Mouse (Mus musculus): ENCODE data around the gene Grhpr. TPM values are rescaled to one million over a fixed set of nuclear protein-coding genes. Genes with fewer than 3 reads are reported as not detected.

Grhpr gene
- polyA plus RNA-seq, 1 experiment from 2014 or later = 89.3 TPM

Other genes with a start within 250 kb of the Grhpr start
- gene Zcchc7, start 225.5 kb upstream of the Grhpr start, polyA plus RNA-seq (2016; fragmentation: Nextera tagmentation; extraction: Ambion mirVana) = 22.0 and 24.6 TPM in 2 replicates
- gene Zbtb5, start 31.0 kb downstream of the Grhpr start, polyA plus RNA-seq (2016; fragmentation: Nextera tagmentation; extraction: Ambion mirVana) = 19.5 and 20.4 TPM in 2 replicates
- 52.1 and 63.0 TPM in 2 replicates for gene Polr1e, start 37.2 kb downstream of the Grhpr start, polyA plus RNA-seq (2016; fragmentation: Nextera tagmentation; extraction: Ambion mirVana)
- gene Fbxo10, start 103.2 kb downstream of the Grhpr start, polyA plus RNA-seq (2016; fragmentation: Nextera tagmentation; extraction: Ambion mirVana) = 17.7 TPM in 2 replicates
- 207 and 213 TPM in 2 replicates for gene Tomm5, start 126.7 kb downstream of the Grhpr start, polyA plus RNA-seq (2016; fragmentation: Nextera tagmentation; extraction: Ambion mirVana)
- 3.3 and 3.5 TPM in 2 replicates for gene Frmpd1, start 203.5 kb downstream of the Grhpr start, polyA plus RNA-seq (2016; fragmentation: Nextera tagmentation; extraction: Ambion mirVana)